Mouse (Mus musculus) kidney, postnatal 14 days (tissue): ENCODE data around the gene Arnt2.

Source experiments
- DNase-seq: peaks from one replicate; pipeline ENCODE4 v3.0.0; 2022; ENCODE audit warnings: mixed read lengths

Arnt2 gene

DNA sequence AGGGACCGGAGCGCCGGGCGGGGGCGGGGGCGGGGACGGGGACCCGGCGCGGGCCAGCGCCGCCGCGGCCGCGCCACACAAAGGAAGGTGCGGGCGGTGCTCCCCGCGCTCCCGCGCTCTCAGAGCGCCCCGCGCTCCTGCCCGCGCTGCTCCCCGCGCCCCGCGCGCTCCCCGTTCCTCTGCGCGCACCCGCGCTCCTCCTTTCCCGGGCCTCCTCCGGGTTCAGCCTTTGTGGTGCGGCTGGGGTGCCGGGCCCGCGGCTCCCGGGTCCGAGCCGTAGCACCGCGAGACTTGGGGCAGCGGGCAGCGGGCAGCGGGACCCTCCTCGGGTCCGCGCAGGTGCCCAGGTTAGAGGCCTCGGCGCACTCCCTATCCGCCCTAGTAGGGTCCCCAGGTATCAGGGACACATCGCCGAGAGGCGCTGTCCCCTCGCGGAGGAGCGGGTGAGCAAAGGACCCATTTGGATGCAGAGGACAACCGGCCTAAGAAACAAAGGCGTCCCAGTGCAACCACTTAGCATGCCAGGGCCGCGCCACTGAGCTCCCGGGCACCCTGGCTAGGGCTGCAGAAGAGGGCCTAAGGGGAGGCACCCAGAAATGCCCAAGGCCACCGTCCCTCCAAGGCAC is at the start of gene Arnt2:
Gene Arnt2 (minus strand): TSS at position 281 of the 626 bp plus-strand sequence.
- peak; percentile 51 for DNase-seq

DNA sequence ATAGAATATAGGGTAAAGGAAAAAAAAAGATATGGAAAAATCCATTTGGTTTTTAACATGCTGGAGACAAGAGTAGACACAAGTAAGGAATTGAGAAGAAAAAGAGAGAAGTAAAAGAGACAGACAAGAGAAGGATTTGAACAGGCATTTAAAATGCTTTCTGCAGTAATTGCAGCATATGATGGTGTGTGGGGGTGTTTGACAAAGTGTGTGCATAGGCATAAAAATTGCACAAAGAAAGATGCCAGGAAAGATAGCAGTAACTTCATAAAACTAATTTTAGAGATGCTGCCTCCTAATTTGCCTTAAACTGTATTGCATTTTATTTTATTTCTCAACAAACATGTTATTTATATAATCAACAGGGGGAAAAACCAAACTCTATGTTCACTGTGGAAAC is 41.7 kb upstream of the Arnt2 start:
- DNase-seq: no peak

DNA sequence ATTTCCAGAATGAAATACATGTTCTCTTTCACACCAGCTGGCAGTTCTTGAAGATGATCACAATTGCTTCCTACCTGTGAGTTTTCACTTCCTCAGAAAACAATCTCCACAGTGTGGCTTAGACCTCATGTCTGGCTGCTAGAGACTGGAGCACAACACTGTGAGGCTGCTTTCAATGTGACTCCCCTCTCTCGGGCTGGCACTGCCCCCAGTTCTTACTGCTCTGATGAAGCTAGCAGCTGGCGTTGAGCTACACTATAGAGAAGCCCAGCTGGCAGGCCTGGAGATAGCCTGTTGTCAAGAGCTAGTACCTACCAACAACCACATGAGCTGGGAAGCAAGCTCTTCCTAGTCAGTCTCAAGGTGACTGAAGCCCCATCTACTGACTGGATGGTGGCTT is 39.1 kb upstream of the Arnt2 start:
- no peak for DNase-seq

DNA sequence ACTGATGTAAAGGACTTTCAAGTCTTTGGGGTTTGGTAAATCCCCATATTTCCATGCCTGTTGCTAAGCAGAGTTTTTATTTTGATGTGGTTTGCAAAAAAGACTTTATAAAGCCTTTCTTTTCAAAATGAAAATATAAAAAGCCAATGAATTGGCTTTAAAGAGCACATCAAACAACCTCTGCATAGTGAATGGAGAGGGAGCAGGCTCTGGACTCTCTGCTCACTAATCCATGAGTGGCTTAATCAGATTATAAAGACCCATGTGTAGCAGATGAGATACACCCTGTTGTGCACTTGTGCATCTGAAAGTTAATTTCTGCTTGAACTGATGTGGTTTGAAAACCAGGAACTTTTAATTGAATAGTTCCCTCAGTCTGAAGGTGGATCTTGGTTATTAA is 38.5 kb upstream of the Arnt2 start:
- DNase-seq: no peak

DNA sequence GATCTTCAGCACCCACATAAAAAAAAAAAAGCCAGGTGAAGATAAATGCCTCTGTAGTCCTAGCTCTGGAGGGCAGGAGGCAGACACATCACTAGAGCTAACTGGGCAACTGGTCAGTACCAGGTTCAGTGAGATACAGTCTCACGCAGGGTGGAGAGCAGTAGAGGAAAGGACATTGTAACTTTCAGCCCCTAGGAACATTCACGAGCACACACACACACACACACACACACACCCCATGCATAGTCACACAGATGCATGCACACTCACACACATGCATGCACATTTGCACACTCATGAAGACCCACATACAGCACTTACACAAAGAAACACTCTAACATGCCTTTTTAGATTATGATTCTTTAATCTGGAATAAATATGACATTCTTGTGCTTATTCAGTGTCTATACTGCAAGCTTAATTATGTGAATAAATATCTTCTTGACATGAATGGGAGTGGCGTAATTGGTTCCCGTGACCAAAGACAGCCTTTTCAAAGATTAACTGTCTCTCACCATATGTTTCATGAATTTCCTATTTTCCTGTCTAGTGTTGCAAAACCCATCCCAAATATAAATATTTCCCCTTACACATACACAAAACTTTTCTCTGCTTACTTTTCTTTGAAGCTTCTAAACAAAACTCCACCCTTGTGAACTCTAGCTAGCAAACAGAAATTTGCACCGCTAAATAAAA is 37.9 kb upstream of the Arnt2 start:
- no peak for DNase-seq

DNA sequence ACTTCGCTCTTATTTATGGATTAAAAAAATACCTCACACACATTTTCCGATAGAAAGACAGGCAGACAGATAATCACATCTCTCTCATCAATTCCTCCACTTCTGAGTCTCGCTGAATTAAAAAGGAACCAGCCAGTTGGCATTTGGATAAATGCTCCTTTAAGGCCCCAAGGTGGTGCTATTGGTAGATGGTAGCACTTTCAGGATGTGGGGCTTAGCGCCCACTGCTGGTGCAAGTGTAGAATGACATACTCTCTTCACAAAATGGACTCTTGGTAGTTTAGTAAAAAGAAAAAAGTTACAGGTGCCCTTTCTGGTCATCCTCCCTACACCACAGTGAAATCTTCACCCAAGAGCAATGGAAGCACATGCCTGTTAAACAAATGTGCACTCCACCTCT is 37.1 kb upstream of the Arnt2 start:
- peak; percentile 53 for DNase-seq

DNA sequence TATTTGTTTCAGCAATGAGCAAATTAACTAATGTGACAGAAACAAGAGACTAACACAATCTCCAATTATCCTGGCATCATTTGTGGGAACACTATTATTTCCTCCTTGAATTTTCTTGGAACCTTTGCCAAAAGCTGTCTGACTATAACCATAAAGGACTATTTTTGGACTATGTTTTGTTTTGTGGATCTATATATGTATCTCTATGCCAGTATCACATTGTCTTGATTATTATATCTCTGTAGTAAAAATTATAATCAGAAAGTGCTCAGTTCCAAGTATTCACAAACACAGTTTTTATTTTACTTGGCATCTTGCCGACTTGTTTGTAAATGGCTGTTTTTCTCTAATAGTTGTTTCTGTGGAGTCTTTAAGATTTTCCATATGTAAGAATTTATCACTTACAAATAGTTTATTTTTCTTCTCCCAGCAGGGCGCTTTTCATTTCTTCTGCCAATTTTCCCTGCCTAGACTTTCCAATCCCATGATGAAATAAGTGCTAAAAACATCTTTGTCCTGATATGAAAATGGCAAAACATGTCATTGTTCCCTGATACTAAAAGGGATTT is 32.5 kb upstream of the Arnt2 start:
- no peak for DNase-seq

DNA sequence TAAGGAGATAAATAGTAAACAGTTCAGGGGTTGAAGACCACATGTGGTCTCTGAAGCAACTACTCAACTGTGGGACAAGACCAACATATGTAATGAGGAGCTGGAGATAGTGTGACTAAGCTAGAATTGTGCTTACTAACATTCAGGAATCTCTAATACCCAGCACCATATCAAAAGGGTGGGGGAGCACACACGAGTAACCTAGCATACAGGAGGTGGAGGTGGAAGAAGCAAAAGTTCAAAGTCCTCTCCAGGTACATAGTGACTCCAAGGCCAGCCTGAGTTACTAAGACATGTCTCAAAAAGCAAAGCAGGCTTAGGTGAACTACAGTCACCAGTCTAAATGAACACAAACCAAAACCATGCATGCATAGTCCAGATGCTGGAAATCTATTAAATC is 29.6 kb upstream of the Arnt2 start:
- no peak for DNase-seq

DNA sequence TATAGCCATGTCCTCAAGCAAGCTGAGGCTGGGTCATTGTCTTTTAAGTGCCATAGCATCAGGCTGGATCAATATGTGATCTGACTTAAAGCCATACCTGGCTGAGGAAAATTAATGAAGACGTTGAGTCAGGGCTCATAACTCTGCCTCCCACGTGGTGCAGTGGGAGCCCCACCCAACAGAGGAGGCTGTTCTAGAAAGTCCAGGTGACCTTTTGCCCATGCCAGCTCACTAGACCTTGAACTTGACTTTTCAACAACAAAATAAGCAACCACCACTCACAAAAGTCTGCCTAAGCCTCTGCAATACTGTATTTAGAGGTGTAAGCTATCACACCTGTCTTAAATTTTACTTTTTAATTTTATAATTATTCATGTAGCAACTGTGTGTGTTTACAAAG is 24.9 kb upstream of the Arnt2 start:
- no peak for DNase-seq

DNA sequence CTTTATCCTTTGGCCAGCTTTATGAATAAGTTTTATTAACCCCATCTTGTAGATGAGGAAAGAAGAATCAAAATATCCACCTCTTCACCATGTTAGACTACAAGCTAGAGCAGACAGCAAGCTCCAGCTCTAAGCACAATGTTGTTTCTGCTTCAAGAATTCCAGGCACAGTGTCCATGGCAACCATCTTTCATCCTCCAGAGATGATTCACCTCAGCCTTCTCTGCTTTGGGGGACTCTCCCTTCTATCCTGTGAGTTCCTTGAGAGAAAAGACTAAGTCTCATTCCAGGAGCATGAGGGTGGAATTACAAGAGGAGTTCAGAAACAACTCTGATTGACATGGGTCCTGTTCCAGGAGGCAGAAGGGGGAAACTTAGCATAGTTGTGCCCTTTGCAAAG is 22.2 kb upstream of the Arnt2 start:
- no peak for DNase-seq

DNA sequence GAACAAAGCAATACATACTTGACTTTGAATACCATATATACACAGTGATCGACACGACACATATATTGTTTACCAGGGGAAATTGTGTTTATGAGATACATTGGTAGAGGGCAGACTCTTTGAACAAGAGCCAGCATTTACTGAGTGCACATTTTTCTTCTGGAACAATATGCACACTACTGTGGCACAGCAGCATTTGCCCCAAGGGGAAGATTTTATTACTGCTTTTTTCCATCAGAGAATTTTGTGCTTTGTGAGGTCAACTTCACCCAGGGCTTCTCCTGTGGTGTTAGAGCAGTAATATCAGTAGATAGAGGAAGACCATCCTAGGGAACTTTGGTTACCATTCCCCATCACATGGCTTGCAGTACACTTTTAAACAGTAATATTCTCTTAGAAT is 17.2 kb upstream of the Arnt2 start:
- peak; percentile 32 for DNase-seq

DNA sequence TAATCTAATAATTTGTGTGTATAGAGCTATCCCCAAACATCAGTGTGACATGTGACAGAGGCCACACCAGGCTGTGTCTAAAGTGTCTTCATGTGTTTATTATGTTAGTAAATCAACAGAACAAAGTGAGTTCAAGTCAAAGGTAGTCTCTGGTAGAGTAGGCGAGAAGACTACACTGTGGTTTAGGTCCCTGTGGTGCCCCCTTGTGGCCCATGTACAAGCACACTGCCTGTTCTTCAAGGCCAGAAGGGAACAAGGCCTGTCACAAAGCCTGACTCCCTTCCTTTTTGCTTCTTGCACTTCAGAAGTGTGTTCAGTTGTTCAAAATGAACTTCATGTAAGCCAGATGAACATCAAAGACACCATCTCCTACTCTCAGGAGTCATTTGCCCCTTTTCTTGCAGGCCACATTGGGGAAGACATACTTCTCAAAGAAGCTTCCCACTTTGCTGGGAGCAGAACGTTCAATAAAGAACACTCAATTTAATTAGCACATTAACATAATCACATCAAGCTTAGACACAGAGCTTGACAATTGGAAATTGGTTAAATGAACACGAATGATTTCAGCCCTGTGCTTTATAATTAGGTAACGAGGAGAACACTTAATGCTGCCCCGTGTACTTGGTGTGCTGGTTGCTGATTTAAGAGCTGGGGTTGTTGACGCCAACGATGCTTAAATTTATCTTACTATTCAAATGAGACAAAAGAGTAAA is 14.9 kb upstream of the Arnt2 start:
- peak; percentile 44 for DNase-seq

DNA sequence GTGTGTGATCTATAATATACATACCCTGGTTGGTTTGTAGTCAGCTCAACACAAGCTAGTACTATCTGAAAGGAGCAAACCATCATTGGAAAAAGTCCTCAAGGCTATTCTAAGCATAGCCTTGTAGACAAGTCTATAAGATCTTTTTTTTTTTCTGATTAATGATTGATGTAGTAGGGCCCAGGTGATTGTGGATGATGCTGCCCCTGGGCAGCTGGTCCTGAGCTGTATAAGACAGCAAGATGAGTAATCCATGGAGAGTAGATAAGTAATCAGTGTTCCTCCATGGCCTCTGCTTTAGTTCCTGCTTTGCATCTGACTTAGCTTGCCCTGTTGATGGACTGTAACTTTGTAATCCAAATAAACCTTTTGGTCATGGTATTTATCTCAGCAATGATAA is 11.8 kb upstream of the Arnt2 start:
- DNase-seq: no peak

DNA sequence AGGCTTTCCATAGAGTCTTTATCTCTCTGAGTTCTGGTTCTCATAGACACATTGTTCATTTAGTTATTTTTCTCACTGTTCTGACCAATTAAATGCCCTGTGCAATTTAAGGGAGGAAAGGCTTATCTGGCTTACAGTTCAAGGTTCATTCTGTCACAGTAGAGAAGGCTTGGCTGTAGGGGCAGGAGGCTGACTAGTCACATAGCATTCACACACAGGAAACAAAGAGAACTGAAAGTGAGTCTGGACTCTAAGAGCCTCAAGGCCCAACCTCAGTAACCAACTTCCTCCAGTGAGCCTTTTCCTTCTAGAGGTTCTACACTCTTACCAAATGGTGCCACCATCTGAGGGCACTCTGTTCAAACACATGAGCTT is 11.3 kb upstream of the Arnt2 start:
- DNase-seq: no peak

DNA sequence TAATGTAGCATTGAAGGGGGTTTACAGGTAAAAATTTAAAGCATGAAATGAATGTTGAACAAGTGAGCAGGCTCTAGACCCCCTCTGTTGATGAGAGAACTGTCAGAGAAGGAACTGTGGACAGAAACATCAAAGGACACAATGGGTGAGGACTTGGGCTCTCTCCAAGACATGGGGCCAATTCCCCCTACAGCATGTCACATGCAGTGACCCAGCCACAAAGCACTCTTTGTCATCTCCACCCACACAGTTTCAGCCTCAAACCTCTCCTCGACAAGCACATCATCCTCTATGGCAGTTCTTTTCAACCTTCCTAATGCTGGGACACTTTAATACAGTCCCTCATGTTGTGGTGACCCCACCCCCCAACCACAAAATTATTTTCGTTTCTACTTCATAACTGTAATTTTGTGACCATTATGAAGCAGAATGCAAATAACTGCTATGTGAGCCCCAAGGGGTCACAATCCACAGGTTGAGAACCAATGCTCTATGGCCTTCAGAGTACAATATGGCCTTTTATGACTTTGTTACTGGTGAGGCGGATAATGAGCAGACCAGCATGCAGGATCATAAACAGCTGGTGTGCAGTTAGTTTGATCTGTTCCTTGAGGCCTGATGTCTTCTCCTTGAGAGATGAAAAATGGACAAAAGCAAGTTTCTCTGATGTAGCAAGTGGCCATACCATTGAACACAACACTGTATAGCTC is 10.8 kb upstream of the Arnt2 start:
- no peak for DNase-seq

DNA sequence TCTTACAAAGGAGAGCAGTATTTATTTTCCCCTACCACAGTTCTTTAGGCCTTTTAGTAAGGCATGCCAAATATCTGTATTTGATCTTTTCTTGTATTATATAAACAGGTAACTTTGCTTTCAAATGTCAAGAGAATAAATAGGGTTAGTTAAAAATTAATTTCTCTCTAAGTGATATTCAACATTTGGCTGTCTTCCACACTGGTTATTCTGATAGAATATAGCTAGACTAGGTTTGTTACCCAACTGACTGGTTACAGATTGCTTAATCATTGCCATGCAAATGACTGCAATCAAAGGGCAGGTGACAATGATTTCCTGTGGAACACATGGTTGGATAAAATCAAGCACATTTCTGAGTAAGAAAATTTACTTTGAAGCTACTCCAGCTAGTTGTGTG is 7.5 kb upstream of the Arnt2 start:
- peak; percentile 45 for DNase-seq

DNA sequence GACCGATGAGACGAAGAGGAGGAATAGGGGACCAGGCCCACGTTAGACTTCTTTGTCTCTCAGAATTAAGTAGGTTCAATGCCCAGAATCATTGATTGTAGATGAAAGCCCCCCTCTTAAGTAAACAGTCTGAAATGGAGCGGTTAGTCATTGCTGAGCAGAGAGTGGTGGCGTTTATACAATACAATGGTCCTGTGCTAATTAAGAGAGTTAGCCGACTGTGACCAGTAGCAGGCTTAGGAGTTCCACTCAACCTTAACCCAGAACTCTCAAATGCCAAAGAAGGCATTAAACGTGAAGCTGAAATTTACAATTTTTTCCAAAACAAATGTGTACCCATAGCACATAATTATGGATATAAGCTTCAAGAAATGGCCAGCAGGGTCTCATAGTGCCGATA is 2.6 kb upstream of the Arnt2 start:
- no peak for DNase-seq

DNA sequence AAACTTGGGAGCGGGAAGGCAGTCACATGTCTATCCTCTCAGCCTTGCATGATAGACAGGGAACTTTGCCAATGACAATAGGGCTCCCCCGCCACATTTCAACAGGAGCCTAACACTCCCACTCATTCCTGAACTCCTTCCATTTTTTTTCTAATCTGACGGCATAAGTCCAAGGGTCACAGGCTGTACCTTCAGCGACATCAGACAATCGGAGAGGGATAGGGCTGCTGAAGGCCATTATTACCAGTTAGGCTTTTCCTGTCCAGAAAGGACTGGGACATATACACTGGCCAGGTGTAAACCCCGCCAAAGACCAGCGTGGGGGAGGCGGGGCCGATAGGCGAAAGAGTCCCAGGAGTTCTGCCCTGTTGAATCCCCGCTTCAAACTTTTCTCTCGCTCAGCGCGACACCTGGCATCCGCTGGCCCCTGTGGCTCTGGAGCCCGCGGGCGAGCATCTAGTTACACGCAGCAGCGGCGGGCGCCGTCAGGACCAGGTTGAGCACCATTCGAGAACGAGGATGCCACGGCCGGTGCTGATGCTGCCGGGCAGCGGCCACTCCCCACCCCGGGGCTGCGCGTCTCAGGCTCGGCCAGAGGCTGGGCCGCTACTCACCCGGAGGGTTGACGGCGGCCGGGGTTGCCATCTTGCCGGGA is 608 bp downstream of the Arnt2 start:
- peak; percentile 55 for DNase-seq

DNA sequence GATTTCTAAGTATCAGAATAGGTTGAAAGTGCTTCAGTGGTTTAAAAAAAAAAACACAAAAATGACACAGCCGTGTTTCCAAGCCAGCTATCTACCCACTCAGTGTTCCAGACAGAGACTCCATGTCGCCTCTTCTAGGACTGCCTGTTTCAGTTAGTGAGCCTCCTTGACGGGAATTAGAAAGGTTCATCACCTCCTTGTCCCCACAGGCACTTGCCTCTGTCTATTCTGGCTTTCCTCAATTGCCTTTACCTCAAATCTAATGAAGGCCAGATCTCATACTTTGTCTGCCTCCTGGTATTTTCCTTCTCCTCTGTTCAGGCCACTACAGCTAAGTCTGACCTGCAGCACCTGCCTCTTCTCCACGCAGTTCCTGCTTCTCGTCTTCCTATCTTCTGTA is 1.7 kb downstream of the Arnt2 start:
- DNase-seq: no peak

DNA sequence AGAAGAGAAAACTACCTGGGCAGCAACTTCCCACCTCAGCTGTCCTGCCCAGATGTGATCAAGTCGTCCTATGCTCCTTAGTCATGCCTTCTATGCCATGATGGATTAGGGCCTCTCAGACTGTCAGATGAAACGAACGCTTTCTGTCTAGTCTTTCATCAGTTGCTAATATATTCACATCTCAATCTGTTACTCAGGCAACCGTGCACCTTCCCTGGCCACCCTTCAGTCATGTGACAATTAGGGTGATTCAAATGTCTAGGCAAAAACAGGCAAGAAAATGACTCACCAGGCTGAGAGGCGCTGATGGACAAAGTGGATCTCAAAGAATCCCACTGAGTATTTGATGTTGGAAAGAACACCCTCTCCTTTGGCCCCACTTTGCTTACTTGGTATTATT is 6.6 kb downstream of the Arnt2 start:
- no peak for DNase-seq

DNA sequence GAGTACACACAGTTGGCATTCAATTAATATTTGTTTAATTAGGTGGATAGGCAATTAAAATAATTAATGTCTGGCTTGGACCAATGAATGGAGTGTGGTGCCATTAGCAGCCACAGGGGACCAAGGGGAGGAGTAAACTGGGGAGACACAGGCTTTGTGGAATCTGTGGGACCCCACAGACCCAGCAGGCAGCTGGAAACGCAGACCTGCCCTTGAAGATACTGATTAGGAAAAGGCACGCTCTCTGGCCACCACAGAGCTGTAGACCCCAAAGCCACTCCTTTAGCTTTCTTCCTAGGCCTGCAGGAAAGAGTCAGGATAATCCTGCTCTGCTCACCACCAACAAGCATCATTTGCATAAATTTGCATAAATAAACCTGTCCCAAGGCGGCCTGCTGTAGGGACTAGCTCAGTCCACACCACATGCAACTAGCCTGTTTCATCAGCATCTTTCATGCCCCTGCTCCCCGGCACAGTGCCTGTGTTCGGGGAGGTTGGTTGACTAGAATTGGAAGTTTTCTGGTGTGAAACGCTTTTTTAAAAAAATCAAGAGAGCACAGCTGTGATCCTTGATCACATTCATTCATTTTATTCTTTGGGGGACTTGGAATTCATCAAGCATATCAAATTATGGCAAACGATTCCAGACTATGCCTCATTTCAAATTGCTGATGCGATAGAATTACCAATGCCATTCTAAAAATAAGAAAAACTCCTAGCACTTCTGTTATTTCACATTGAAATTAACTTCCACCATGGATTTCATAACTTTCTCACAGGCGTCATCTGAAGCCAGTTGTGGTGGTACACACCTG is 8.1 kb downstream of the Arnt2 start:
- no peak for DNase-seq

DNA sequence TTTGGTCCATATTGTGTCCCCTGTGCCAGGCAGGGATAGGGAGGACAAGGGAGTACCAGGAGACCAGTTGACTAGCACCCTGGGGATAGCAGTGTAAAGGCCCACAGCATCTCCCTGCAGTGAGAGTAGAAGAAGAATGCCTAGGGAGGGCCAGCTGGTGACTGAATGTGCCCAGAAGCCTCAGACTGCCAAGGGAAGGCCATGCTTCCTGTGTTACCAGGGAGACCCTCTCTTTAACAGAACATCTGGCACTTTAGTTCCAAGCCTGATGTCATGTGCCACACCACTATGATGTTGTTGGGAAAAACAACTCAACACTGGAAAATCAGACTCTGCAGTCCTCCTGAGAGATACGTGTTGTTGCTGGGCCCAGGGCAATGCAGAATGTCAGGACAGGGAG is 12.7 kb downstream of the Arnt2 start:
- no peak for DNase-seq
